Mouse (Mus musculus) lung, embryonic 14.5 days (tissue): ENCODE measurements around the gene Gm12184. TPM values are rescaled to one million over a fixed set of nuclear protein-coding genes. Genes with fewer than 3 reads are reported as not detected.
A peak's percentile ranks its signal among the peaks of the same experiment; 100 is the strongest.
"Not testable (repeated sequence)": the region's sequence is repeated elsewhere in the genome, so short reads cannot be mapped to it uniquely, and the experiment has no call there.

Experiments used
- ATAC-seq: fragments of 200-750 bp; cut with Nextera tagmentation; 2 replicates; pipeline ENCODE4 v1.8.0; 2017; ENCODE audit warnings: mild to moderate bottlenecking, moderate TSS enrichment, moderate library complexity; ENCODE audit not compliant: insufficient read depth
- DNase-seq: peaks from one replicate; pipeline ENCODE4 v3.0.0-alpha.2; 2015
- H3K27ac ChIP-seq: fragments of 300-500 bp; sonication (generic); 2 replicates; pipeline ENCODE4 v1.5.1; 2014; ENCODE audit warnings: low read depth, mild to moderate bottlenecking, moderate library complexity
- H3K27me3 ChIP-seq: fragments of 300-500 bp; sonication (generic); 2 replicates; pipeline ENCODE4 v1.6.1; 2014; ENCODE audit warnings: low read length, control low read depth; ENCODE audit not compliant: insufficient read depth
- H3K36me3 ChIP-seq: fragments of 300-500 bp; sonication (generic); 2 replicates; pipeline ENCODE4 v1.6.1; 2014; ENCODE audit warnings: control low read depth; ENCODE audit not compliant: insufficient read depth
- H3K4me1 ChIP-seq: fragments of 300-500 bp; sonication (generic); 2 replicates; pipeline ENCODE4 v1.6.1; 2014; ENCODE audit warnings: antibody characterized with exemption, control low read depth; ENCODE audit not compliant: insufficient read depth
- H3K4me2 ChIP-seq: fragments of 300-500 bp; sonication (generic); 2 replicates; pipeline ENCODE4 v1.6.1; 2014; ENCODE audit warnings: mild to moderate bottlenecking
- H3K4me3 ChIP-seq: fragments of 300-500 bp; sonication (generic); 2 replicates; pipeline ENCODE4 v1.5.1; 2014; ENCODE audit warnings: low read depth, low read length
- H3K9ac ChIP-seq: fragments of 300-500 bp; sonication (generic); 2 replicates; pipeline ENCODE4 v1.6.1; 2014
- H3K9me3 ChIP-seq: fragments of 300-500 bp; sonication (generic); 2 replicates; pipeline ENCODE4 v1.6.1; 2016; ENCODE audit warnings: low read depth, low read length, control low read depth
- CTCF ChIP-seq: IDR thresholded peaks from 2 replicates; pipeline ENCODE4 v1.5.1; 2016; ENCODE audit warnings: antibody characterized with exemption, low read depth
- WGBS: fragments of 180-500 bp; shearing (Covaris S2); extraction: QIAGEN DNeasy Blood & Tissue Kit; methylation state at CpG from one replicate; pipeline ENCODE4 v1.1.7; 2014; 5-methylcytosine and 5-hydroxymethylcytosine counted together
- polyA plus RNA-seq: library from polyadenylated mRNA; unstranded; fragments of >200 nt; fragmentation: Nextera tagmentation; extraction: Ambion mirVana; gene quantifications from 2 replicates; pipeline ENCODE4 v1.2.1, GENCODE M21; 2014

Gm12184 gene
- polyA plus RNA-seq, 1 experiment from 2014 or later, result 11.8 TPM

- TF ChIP-seq CTCF, result no peak
- Histone ChIP-seq H3K27ac (peak overlapping the region; percentile 98), H3K4me3 (peak overlapping the region; percentile 91), H3K9me3 (no peaks in the 10 kb centered on the region), H3K4me1 (0 out of 2 replicates have a peak, but pooled peaks cover 12% of the 10 kb centered on the region), H3K27me3 (no peaks in the 10 kb centered on the region), H3K9ac (peak overlapping the region; percentile 97), H3K4me2 (peak overlapping the region; percentile 89), H3K36me3 (peaks cover 32% of the 10 kb centered on the region)
- WGBS, result 8% methylated on average over 18 of the region's 18 CpGs
- ATAC-seq (peak; percentile 38), DNase-seq (no peak)
These were observed 27.2 kb downstream of the Gm12184 start for GRCm38 (mm10) chr11:48798984-48799920.

GRCm38 (mm10) chr11:48798308-48798707 lies 28.1 kb downstream of the Gm12184 start:
- TF ChIP-seq CTCF, result no peak
- ATAC-seq, result no peak
- Histone ChIP-seq H3K9me3 (no peaks in the 10 kb centered on the region), H3K36me3 (peaks cover 23% of the 10 kb centered on the region), H3K4me3 (peak overlapping the region; percentile 91; the same call in 1 of the 2 replicates), H3K27me3 (no peaks in the 10 kb centered on the region), H3K4me2 (peak overlapping the region; percentile 89), H3K27ac (no peak overlapping the region), H3K4me1 (0 out of 2 replicates have a peak, but pooled peaks cover 12% of the 10 kb centered on the region), H3K9ac (0 out of 2 replicates have a peak overlapping the region, but pooled peaks have one; percentile 97)
- 65% methylated on average over 7 of the region's 7 CpGs for WGBS
- DNase-seq, result no peak

- no peak for ATAC-seq
- 69% methylated on average over 5 of the region's 5 CpGs for WGBS
- no peak overlapping the region for H3K4me3 ChIP-seq
These were observed 29.2 kb downstream of the Gm12184 start for GRCm38 (mm10) chr11:48797287-48797686.

GRCm38 (mm10) chr11:48796290-48796689 lies 30.2 kb downstream of the Gm12184 start:
- Histone ChIP-seq H3K4me1 (0 out of 2 replicates have a peak, but pooled peaks cover 7% of the 10 kb centered on the region), H3K27me3 (no peaks in the 10 kb centered on the region), H3K4me3 (no peak overlapping the region), H3K4me2 (no peak overlapping the region), H3K36me3 (peaks cover 3% of the 10 kb centered on the region), H3K9me3 (no peaks in the 10 kb centered on the region), H3K27ac (no peak overlapping the region), H3K9ac (no peak overlapping the region)
- TF ChIP-seq CTCF, result 0 out of 2 replicates have a peak, but pooled peaks have one; percentile 6
- ATAC-seq (no peak), DNase-seq (no peak)
- 70% methylated on average over 4 of the region's 4 CpGs for WGBS

More at GRCm38 (mm10) chr11:48797287-48797686, 29.2 kb downstream of the Gm12184 start:
- DNase-seq, result no peak
- Histone ChIP-seq H3K9ac (no peak overlapping the region), H3K4me1 (0 out of 2 replicates have a peak, but pooled peaks cover 11% of the 10 kb centered on the region), H3K27me3 (no peaks in the 10 kb centered on the region), H3K36me3 (peaks cover 13% of the 10 kb centered on the region), H3K4me2 (no peak overlapping the region), H3K9me3 (no peaks in the 10 kb centered on the region), H3K27ac (no peak overlapping the region)
- TF ChIP-seq CTCF, result no peak

GRCm38 (mm10) chr11:48795221-48795620 lies 31.2 kb downstream of the Gm12184 start:
- no peaks in the 10 kb centered on the region for H3K36me3 ChIP-seq
- no peaks in the 10 kb centered on the region for H3K27me3 ChIP-seq
- no peak overlapping the region for H3K9ac ChIP-seq
- 0 out of 2 replicates have a peak, but pooled peaks cover 7% of the 10 kb centered on the region for H3K4me1 ChIP-seq
- no peak for TF ChIP-seq CTCF
- no peak for DNase-seq
- 81% methylated on average over 7 of the region's 7 CpGs for WGBS
- H3K27ac ChIP-seq, result no peak overlapping the region
- H3K9me3 ChIP-seq, result no peaks in the 10 kb centered on the region
- ATAC-seq, result no peak
- no peak overlapping the region for H3K4me2 ChIP-seq
- no peak overlapping the region for H3K4me3 ChIP-seq

GRCm38 (mm10) chr11:48793184-48793583 lies 33.3 kb downstream of the Gm12184 start:
- H3K9ac ChIP-seq, result no peak overlapping the region
- DNase-seq (no peak), ATAC-seq (no peak)
- 96% methylated on average over 3 of the region's 3 CpGs for WGBS
- no peak overlapping the region for H3K4me3 ChIP-seq
- no peaks in the 10 kb centered on the region for H3K9me3 ChIP-seq
- H3K4me1 ChIP-seq, result no peaks in the 10 kb centered on the region
- no peak overlapping the region for H3K27ac ChIP-seq
- H3K27me3 ChIP-seq, result no peaks in the 10 kb centered on the region
- no peak overlapping the region for H3K4me2 ChIP-seq
- H3K36me3 ChIP-seq, result no peaks in the 10 kb centered on the region
- TF ChIP-seq CTCF, result no peak

- H3K4me3 ChIP-seq, H3K36me3 ChIP-seq, H3K9me3 ChIP-seq, ATAC-seq, H3K4me2 ChIP-seq, H3K9ac ChIP-seq, H3K4me1 ChIP-seq, DNase-seq, H3K27ac ChIP-seq, H3K27me3 ChIP-seq: not testable (repeated sequence)
- 83% methylated on average over 9 of the region's 9 CpGs for WGBS
These were observed 34.6 kb downstream of the Gm12184 start for GRCm38 (mm10) chr11:48791894-48792293.
